Mouse (Mus musculus): ENCODE data around the gene Dennd2d. TPM values are rescaled to one million over a fixed set of nuclear protein-coding genes. Genes with fewer than 3 reads are reported as not detected.
A peak's percentile ranks its signal among the peaks of the same experiment; 100 is the strongest.

Dennd2d gene
- total RNA-seq (2021): under 1 TPM in 1 of 2 experiments, not detected in 1; 0.26 TPM

DNA sequence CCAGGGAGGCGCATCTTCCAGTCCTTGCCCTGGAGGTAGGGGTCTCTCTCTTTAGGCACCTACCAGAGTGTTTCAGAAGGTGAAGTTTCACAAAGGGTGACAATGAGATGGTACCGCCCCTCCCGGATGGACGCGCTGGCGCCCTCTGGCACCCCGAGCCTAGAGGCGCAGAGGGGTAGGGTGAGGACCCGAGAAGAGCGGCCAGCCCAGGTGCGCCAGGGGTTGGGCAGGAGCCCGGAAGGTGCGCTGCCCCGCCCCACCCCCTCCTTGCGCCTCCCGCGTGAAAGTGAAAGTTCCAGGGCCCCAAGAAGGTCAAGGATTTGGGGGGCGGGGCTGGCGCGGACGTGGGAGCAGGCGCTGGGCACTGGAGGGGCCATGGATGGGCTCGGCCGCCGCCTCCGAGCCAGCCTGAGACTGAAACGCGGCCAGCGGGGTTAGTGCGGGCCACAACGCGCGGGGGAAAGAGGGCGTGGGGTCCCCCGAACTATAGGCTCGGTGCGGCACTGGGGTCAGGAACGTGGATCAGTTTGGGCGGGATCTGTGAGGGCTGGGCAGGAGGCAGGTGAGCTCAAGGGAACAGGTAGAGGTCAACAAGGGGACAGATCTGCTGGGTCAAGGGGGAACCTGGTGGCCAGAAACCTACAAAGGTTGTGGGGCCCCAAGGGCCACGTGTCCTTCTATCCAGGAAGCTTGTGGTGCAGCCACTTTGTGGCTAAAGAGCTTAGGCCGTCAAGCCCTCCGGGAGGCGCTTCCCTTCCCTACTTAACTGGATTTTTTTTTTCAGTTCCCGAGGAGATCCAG, at the start of gene Dennd2d:
TSS of gene Dennd2d (plus strand) at position 125 of the 801 bp plus-strand sequence.
- intact Hi-C loops (cut with DNase I): no loop called here
- DNase-seq (ENCODE audit: extremely low spot score in 1 of 2, low spot score in 2 of 2): peak in 1 of 2 experiments; percentile 40

DNA sequence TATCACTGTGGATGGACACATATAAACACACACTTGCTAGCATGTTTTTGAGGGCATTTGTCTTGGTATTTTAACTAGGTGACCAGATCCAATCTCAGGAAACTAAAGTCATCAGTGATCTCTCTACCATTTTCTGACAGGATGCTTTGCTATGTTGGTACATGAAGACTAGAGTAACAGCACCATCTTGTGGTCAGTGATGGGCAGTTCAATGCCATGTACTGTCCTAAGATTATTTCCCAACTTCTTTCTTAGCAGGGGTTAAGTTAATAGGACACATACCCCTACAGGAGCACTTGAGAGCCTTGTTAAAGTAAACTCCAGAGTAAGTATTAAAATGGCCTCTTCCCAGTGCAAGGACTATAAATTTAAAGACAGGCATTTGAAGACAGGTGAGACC, 33.6 kb upstream of the Dennd2d start:
- peak in 1 of 2 experiments; percentile 9 for DNase-seq (ENCODE audit: extremely low spot score in 1 of 2, low spot score in 2 of 2)
- intact Hi-C loops (cut with DNase I): loop anchor here (5.0 kb wide), 2 partner anchors 426 to 456 kb away; no protein-coding TSS in a partner anchor

DNA sequence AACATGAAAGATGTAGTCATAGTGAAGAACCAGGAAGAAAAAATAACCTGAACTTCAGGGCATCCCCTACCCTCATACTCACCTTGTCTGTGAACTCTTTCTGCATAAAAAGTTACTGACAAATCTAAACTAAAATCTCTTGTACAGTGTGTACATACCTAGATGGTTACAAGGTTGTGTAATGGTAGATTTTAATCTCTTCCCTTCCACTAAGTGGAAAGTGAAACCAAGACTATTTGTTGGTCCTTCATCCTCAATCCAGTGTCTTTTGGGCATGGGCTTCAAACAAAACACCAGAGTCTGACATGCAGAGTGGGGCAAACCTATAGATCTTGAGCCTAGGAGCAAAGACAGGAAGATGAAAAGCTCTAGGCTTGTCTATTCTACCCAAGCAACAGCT, 33.2 kb upstream of the Dennd2d start:
- intact Hi-C loops (cut with DNase I): loop anchor here (5.0 kb wide), 2 partner anchors 427 to 457 kb away; no protein-coding TSS in a partner anchor
- no peak for DNase-seq (ENCODE audit: extremely low spot score in 1 of 2, low spot score in 2 of 2)

DNA sequence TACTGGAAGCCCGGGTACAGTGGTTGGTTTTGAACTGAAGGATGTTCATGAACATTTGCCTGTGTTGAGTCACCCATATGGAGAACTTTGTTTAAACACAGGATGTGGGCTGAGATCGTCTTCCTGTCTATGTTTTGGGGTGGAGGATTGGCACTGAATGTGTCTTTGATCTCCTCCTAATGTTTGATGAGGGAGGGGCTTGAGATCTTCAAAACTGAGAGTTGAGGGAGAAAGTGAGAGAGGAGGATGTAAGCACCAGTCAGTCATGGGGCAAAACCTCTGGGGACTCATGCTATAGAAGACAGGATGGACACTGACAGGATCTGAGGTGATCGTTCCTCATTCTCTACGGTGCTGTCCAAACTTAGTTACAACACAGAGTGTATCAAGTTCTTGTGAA, 32.6 kb upstream of the Dennd2d start:
- intact Hi-C loops (cut with DNase I): loop anchor here (5.0 kb wide), 2 partner anchors 427 to 457 kb away; no protein-coding TSS in a partner anchor

DNA sequence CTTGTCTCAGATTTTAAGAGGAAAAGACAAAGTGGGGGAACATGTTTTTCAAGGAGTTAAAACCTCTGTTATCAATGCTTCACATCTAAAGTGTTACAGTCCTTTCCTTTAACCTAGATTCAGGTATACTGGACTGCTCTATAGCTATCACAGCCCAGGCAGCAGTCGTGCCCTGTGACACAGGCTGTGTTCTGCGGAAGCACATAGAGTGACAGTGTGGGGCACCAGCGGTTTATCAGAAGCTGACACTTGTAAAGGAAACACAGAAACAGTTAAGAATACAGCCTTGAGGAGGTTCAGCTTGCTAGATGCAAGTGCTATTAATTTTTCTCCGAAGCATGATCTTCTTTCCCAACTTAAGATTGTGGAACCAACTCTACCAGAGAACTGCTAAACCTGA, 29.6 kb upstream of the Dennd2d start:
- DNase-seq (ENCODE audit: extremely low spot score in 1 of 2, low spot score in 2 of 2): no peak
- intact Hi-C loops (cut with DNase I): no loop called here

More for the DNA sequence above, 32.6 kb upstream of the Dennd2d start:
- DNase-seq (ENCODE audit: extremely low spot score in 1 of 2, low spot score in 2 of 2): no peak

DNA sequence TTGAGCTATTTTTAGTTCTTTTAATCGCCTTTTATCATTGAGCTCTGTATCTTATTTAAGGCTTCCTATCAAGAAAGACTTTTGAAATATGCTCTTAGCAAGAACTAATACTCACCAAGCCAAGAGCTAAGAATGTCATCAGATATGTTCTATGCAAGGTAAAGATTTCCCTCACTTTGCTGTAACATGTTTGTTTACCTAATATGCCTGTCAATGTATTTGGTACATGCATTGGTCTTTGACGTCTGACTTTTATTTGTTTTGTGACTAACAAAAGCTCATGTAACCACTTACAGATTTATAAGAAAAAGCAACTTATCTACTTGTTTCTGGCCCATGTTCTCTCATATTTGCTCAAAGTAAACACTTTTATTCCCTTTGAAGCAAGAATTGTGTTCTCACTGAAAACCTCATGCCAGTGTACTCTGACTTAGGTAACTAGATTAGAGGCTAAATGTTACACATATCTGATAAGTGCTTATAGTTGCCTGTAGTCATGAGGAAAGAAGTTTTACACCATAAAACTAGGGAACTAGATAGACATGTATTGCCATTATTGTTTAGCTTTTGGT, 24.8 kb upstream of the Dennd2d start:
- no peak for DNase-seq (ENCODE audit: extremely low spot score in 1 of 2, low spot score in 2 of 2)
- intact Hi-C loops (cut with DNase I): no loop called here

DNA sequence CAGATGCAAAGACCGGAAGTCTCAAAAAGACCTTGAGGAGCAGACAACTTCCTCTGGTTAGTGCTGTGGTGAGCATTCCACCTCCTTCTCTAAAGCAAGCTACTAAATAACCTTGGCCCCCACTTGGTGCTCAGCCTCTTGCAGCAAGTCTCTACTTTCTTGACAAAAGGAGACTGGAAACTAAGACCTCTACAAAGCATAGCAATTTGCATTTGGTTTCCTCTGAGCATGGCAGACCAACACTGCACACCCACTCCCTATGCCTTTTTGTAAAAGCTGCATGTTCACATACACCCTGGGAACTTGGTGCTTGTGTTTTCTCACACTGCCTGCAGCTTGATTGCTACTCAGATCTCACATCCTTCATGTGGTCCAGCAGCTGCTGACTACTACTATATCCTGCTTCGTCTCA, 20.1 kb upstream of the Dennd2d start:
- no peak for DNase-seq (ENCODE audit: extremely low spot score in 1 of 2, low spot score in 2 of 2)
- intact Hi-C loops (cut with DNase I): no loop called here

DNA sequence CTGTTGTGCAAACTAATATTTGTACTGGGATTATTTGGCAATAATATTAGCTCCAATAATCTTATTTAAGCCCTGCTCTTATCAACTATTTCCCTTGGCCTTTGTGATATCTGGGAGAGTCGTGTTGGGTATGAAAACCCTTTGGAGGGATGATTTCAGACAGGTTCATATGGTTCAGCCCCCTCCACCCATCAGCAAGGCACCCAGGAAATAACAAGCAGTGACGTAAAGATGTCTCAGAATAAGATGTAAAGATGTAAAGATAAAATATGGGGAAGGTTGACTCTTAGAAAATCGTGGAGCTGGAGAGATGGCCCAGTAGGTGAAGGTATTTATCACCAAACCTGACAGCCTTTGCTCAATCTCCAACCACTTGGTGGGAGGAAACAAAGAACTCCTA, 19.7 kb upstream of the Dennd2d start:
- DNase-seq (ENCODE audit: extremely low spot score in 1 of 2, low spot score in 2 of 2): no peak
- intact Hi-C loops (cut with DNase I): no loop called here

DNA sequence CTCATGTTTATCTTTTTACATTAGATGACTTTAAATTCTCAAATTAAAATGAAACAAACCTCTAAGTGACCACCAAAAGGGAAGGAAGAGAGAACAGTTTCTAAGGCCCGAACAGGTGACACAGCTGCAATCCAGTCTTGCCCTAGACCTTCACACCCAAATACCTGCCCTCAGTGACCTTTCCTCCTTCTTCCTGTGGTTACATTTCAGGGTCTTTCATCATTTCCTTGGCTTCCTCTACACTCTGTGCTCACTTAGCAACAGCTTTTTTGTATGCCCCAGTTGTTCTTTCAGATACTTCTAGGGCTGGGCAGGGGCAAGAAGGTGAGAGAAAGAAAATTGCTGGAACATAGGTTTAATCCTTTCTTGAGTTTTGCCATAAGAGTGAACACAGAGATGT, 17.5 kb upstream of the Dennd2d start:
- intact Hi-C loops (cut with DNase I): no loop called here

DNA sequence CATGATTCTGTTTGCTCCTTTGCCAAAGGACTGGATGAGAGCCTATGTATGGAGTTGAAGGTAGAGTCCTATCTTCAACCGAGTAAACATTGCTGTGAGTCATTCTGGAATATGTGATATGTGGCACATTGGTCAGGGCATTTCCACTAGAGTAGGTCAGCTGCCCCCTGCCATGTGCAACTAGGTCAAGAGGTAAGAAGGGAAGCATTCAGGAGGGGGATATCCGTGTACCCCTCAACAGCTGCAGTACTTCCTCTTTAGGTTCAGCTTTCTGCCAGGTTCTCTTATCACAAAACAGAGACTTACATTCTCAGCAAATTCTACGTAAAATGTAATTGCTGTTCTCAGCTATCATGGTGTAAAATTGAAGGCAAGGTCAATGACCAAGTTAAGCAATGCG, 8.0 kb upstream of the Dennd2d start:
- no peak for DNase-seq (ENCODE audit: extremely low spot score in 1 of 2, low spot score in 2 of 2)
- intact Hi-C loops (cut with DNase I): no loop called here

More for the DNA sequence above, 17.5 kb upstream of the Dennd2d start:
- no peak for DNase-seq (ENCODE audit: extremely low spot score in 1 of 2, low spot score in 2 of 2)

DNA sequence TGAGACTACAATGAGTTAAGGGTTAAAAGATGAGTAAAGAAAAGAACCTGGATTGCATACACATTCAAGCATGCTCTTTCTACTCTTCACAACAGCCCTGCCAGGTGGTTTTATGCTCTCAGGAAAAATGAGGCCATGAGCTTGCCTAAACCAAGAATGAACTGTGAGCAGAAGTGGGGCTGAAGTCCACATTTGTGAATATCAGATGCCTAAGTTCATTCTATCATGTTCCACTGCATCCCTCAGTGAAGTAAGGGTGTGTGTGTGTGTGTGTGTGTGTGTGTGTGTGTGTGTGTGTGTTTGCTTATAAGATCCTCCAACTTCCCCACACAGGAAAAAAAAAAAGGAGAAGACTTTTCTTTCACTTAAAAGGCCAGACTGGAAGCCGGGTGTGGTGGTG, 5.3 kb upstream of the Dennd2d start:
- intact Hi-C loops (cut with DNase I): no loop called here
- DNase-seq (ENCODE audit: extremely low spot score in 1 of 2, low spot score in 2 of 2): no peak

DNA sequence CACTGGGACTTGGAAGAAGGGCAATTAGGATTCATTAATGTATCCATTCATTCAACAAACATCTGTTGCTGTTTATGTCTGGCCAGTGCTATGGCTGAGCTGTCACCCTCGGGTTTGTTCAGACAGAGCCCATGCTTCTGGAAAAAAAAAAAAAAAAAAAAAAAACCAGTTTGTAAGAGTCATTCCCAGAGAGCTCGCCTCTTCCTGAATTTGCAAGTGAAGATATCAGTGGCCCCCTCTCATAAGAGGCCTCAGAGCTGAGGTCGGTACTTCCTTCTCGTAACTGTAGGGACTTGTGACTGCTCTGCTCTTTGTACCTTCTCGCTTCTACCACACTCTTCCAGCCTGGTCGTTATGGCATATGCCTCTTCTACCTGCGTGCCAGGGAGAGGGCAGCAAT, 1.1 kb downstream of the Dennd2d start:
- DNase-seq (ENCODE audit: extremely low spot score in 1 of 2, low spot score in 2 of 2): no peak
- intact Hi-C loops (cut with DNase I): no loop called here

DNA sequence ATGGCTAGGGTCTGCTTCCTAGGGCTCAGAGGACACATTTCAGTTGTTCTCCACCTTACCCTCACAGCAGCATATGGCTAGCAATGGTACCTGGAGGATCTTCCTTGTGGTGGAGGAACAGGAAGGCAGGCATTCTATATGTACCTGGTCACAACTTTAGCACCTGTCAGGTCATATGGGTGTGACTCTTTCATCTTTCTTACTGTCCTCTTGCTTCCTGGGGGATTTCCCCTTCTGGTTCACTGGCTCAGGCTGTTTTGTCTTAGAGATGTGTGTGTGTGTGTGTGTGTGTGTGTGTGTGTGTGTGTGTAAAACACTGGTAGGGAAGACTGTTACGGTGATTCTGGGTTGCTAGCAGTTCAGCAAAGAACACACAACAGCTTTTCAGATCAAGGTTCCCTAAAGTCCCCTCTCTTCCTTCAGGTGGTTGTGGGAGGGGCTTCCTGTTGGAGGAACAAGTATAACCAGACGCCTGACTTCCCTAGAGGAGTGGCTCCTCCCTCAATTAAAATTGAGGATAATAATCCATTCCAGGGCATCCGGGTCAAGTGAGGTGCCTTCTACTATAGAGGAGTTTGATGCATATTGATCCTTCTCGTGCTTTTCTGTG, 1.7 kb downstream of the Dennd2d start:
- no peak for DNase-seq (ENCODE audit: extremely low spot score in 1 of 2, low spot score in 2 of 2)
- intact Hi-C loops (cut with DNase I): no loop called here

DNA sequence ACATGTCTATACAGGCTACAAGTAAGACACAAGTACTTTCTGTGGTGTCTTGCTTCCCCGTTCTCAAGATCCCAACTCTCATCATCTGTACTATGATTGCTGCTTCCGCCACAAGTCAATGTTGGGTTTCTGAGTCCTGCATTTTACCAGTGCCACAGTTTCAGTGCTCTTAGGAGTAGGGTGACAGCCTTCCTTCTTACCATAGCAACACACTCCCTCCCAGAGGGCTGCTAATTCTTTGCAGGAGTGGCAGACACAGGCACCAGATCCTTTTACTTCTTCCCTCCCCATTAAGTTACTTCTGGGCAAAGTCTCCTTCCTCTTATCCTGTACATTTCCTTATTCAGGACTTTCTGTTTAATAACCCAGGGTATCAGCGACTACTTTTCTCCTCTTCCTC, 2.7 kb downstream of the Dennd2d start:
- DNase-seq (ENCODE audit: extremely low spot score in 1 of 2, low spot score in 2 of 2): no peak

DNA sequence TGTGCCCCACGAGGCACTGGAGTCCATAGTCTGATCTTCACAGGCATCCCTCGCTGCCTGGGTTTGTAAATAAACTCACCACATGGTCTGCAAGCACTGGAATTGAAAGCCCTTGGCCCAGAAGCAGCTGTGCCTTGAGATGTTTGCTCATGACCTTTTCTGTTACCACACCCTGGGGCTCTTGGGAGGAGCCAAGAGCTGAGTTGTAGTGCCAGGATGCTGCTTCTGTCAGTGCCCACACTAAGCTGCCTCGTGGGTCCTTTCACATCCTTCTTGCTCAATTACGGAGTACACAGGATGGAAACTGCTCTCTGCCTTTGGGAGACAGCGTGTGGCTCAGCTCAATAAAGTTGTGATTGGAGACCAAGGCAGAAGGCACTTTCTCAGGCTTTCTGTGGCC, 3.6 kb downstream of the Dennd2d start:
- intact Hi-C loops (cut with DNase I): no loop called here
- DNase-seq (ENCODE audit: extremely low spot score in 1 of 2, low spot score in 2 of 2): no peak

More for the DNA sequence above, 2.7 kb downstream of the Dennd2d start:
- intact Hi-C loops (cut with DNase I): no loop called here

DNA sequence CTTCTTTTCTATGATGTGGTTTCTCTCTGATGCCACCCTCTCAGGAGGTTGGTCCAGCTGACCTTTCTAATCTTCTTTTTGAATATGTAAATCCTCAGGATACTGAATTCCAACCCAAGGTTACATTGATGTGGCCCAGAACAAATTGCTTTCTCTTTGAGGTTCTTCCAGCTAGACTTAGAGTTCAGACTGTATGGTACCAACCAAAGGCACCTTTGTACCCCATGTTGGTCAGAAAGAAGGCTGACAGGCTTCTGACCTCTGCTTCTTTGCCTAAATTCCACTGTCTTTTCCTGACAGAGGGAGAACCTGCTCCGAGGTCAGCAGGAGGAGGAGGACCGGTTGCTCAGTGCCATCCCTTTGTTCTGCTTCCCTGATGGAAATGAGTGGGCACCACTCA, 5.3 kb downstream of the Dennd2d start:
- intact Hi-C loops (cut with DNase I): no loop called here
- no peak for DNase-seq (ENCODE audit: extremely low spot score in 1 of 2, low spot score in 2 of 2)

DNA sequence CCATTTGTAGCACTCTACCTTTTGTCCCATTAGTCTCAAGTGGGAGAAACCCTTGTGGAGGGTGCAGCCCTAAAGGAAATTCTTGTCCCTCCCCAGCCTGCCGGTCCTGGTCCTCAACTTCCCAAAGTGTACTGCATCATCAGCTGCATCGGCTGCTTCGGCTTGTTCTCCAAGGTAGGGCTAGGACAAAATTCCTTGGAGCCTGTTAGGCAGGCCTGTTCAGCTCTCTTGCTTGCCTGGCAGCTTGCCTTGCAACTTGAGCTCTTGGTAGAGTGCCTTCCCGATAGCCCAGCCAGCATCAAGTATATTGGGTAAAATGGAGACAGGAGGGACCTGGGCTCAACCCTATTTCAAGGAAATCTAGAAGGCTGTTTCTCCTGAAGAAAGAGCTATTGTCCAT, 8.0 kb downstream of the Dennd2d start:
- DNase-seq (ENCODE audit: extremely low spot score in 1 of 2, low spot score in 2 of 2): no peak
- intact Hi-C loops (cut with DNase I): no loop called here

DNA sequence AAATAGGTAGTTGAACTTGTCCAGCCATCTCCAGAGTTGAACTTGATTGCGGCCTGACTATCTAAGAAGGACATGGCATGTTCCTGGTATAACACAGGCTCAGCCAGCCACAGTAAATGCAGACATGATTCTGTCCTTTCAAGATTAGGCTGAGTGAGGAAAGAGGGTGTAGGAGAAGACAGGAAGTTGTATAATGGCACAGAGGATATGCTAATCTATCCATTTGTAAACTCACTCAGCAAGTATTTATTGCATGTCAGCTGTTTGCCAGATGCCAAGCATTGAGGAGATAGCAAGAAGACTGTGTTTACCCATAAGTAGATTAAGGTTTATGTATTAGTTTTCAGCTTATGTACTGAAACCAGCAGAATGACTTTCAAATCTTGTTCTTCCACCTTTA, 10.5 kb downstream of the Dennd2d start:
- intact Hi-C loops (cut with DNase I): no loop called here
- DNase-seq (ENCODE audit: extremely low spot score in 1 of 2, low spot score in 2 of 2): no peak

DNA sequence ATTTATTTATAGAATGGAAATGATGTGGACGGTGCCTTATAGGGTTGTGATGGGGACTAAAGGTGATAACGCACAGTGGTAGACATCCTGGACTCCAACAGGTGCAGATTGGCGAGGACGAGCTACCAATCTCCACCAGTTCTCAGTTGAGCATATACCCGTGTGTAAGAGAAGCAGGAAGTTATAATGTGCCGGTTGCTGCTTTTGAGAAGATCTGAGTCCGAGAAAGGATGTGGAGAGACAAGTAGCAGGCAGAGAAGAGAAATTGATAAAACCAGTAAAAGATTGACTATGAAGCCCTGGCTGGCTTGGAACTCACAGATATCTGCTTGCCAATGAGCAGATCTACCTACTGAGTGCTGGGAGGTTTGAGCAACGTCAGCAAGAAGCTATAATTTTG, 11.0 kb downstream of the Dennd2d start:
- intact Hi-C loops (cut with DNase I): no loop called here

DNA sequence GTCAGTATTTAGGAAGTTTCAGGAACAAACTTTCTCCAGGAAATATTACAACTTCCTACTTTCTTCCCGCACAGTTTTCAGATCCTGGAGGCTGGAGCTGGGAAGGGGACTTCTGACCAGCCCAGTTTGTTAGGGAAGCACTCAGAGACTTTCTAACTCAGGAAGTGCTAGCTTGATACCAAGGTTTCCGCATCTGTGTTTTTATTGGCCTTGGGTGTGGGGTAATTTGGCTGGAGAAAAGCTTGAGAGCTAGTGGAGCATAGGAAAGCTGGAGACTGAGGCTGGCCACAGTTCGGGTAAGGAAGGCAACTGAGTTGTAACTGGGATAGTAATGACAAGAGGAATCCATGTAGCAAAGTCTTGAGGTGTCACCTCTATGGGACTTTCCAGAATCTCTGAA, 11.7 kb downstream of the Dennd2d start:
- DNase-seq (ENCODE audit: extremely low spot score in 1 of 2, low spot score in 2 of 2): no peak

More for the DNA sequence above, 11.0 kb downstream of the Dennd2d start:
- DNase-seq (ENCODE audit: extremely low spot score in 1 of 2, low spot score in 2 of 2): no peak

More for the DNA sequence above, 11.7 kb downstream of the Dennd2d start:
- intact Hi-C loops (cut with DNase I): no loop called here
